Mouse (Mus musculus): Measurements from ENCODE around the gene Nup62.

Nup62 gene

GRCm38 (mm10) chr7:44815721-44816469, at the start of gene Nup62, which contains the start of gene Il4i1:
Gene Nup62 (plus strand): TSS chr7:44816088.
Gene Il4i1 (plus strand): TSS chr7:44816387.
- DNase-seq (ENCODE audit: low spot score in 2 of 2) = peak; percentile 100

- DNase-seq (ENCODE audit: low spot score in 2 of 2) = no peak
These were observed 47.8 kb upstream of the Nup62 start for GRCm38 (mm10) chr7:44768129-44768528.

GRCm38 (mm10) chr7:44770046-44770578, 45.8 kb upstream of the Nup62 start:
- DNase-seq (ENCODE audit: low spot score in 2 of 2) = peak in 1 of 2 experiments; percentile 9

- no peak for DNase-seq (ENCODE audit: low spot score in 2 of 2)
These were observed 43.2 kb upstream of the Nup62 start for GRCm38 (mm10) chr7:44772591-44773204.

GRCm38 (mm10) chr7:44776849-44777498, 38.9 kb upstream of the Nup62 start:
- peak in 1 of 2 experiments; percentile 14 for DNase-seq (ENCODE audit: low spot score in 2 of 2)

GRCm38 (mm10) chr7:44780101-44780500, 35.8 kb upstream of the Nup62 start:
- DNase-seq (ENCODE audit: low spot score in 2 of 2) = no peak

GRCm38 (mm10) chr7:44789531-44789930, 26.4 kb upstream of the Nup62 start:
- DNase-seq (ENCODE audit: low spot score in 2 of 2) = no peak

- DNase-seq (ENCODE audit: low spot score in 2 of 2) = no peak
These were observed 25.8 kb upstream of the Nup62 start for GRCm38 (mm10) chr7:44790066-44790465.

GRCm38 (mm10) chr7:44792781-44793180, 23.1 kb upstream of the Nup62 start:
- DNase-seq (ENCODE audit: low spot score in 2 of 2) = no peak

- no peak for DNase-seq (ENCODE audit: low spot score in 2 of 2)
These were observed 7.0 kb upstream of the Nup62 start for GRCm38 (mm10) chr7:44808927-44809326.

GRCm38 (mm10) chr7:44809466-44809865, 6.4 kb upstream of the Nup62 start:
- no peak for DNase-seq (ENCODE audit: low spot score in 2 of 2)

- no peak for DNase-seq (ENCODE audit: low spot score in 2 of 2)
These were observed 5.5 kb upstream of the Nup62 start for GRCm38 (mm10) chr7:44810365-44810764.

- no peak for DNase-seq (ENCODE audit: low spot score in 2 of 2)
These were observed 4.9 kb upstream of the Nup62 start for GRCm38 (mm10) chr7:44810819-44811557.

- no peak for DNase-seq (ENCODE audit: low spot score in 2 of 2)
These were observed 3.1 kb upstream of the Nup62 start for GRCm38 (mm10) chr7:44812651-44813325.

GRCm38 (mm10) chr7:44813985-44814384, 1.9 kb upstream of the Nup62 start:
- DNase-seq (ENCODE audit: low spot score in 2 of 2) = no peak

- no peak for DNase-seq (ENCODE audit: low spot score in 2 of 2)
These were observed 1.5 kb upstream of the Nup62 start for GRCm38 (mm10) chr7:44814423-44814822.

- no peak for DNase-seq (ENCODE audit: low spot score in 2 of 2)
These were observed 835 bp upstream of the Nup62 start for GRCm38 (mm10) chr7:44814952-44815553.

- DNase-seq (ENCODE audit: low spot score in 2 of 2) = peak in 1 of 2 experiments; percentile 73
These were observed 658 bp downstream of the Nup62 start, which contains the start of gene Atf5 for GRCm38 (mm10) chr7:44816470-44817021. Gene Atf5 (minus strand): TSS chr7:44816658.

GRCm38 (mm10) chr7:44817441-44817840, 1.6 kb downstream of the Nup62 start:
- no peak for DNase-seq (ENCODE audit: low spot score in 2 of 2)

- no peak for DNase-seq (ENCODE audit: low spot score in 2 of 2)
These were observed 2.3 kb downstream of the Nup62 start for GRCm38 (mm10) chr7:44818164-44818563.

Data from cerebellum, postnatal 4 days (tissue).